Mouse (Mus musculus): ENCODE results near the gene Cmah. TPM values are rescaled to one million over a fixed set of nuclear protein-coding genes. Genes with fewer than 3 reads are reported as not detected.

The Cmah gene
- polyA plus RNA-seq, 1 experiment from 2014 or later = 0.37 TPM

GRCm38 (mm10) chr13:24416409-24416808 is 89.2 kb downstream of the Cmah start:
- Histone ChIP-seq H3K4me1 (replicated peaks; ENCODE audit: control insufficient read depth, insufficient read depth, low read length) (no peaks in the 10 kb centered on the region), H3K36me3 (ENCODE audit: control insufficient read depth, insufficient read depth, low read length) (no peaks in the 10 kb centered on the region), H3K4me3 (ENCODE audit: low read depth, low read length) (no peak overlapping the region), H3K27me3 (ENCODE audit: control insufficient read depth, insufficient read depth, low read length) (no peaks in the 10 kb centered on the region), H3K9me3 (ENCODE audit: control insufficient read depth, low read length) (no peaks in the 10 kb centered on the region), H3K4me2 (ENCODE audit: low read depth, low read length, severe bottlenecking) (no peak overlapping the region), H3K9ac (ENCODE audit: low read length) (no peak overlapping the region), H3K27ac (ENCODE audit: low read depth, low read length) (no peak overlapping the region)
- 53% methylated on average over 4 of the region's 4 CpGs for WGBS
- ATAC-seq (replicated peaks; ENCODE audit: low FRiP score) (no peak), DNase-seq (ENCODE audit: low spot score) (peak; percentile 60)

DNA sequence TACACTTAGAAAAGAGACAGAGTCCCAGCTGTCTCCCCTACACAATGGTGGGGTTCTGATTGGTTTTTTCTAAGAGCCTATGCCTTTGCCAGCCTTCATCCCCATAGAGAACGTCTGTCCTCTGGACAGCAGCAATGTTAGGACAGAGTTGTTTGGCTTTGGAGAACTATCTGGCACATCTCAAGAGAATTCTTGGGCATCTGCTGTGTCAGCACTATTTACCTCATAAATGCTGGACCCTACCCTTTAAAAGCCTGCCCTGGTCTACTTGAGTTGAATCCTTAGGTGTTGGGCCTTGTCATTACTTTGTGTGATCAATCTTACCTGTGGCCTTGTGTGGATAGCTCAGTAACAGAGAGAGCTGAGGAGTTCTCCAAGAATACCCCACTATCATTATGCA is 90.8 kb downstream of the Cmah start:
- DNase-seq (ENCODE audit: low spot score) = no peak
- Histone ChIP-seq H3K27me3 (ENCODE audit: control insufficient read depth, insufficient read depth, low read length) (no peaks in the 10 kb centered on the region), H3K36me3 (ENCODE audit: control insufficient read depth, insufficient read depth, low read length) (no peaks in the 10 kb centered on the region), H3K9ac (ENCODE audit: low read length) (no peak overlapping the region), H3K4me2 (ENCODE audit: low read depth, low read length, severe bottlenecking) (no peak overlapping the region), H3K9me3 (ENCODE audit: control insufficient read depth, low read length) (no peaks in the 10 kb centered on the region), H3K27ac (ENCODE audit: low read depth, low read length) (no peak overlapping the region), H3K4me3 (ENCODE audit: low read depth, low read length) (no peak overlapping the region), H3K4me1 (replicated peaks; ENCODE audit: control insufficient read depth, insufficient read depth, low read length) (no peaks in the 10 kb centered on the region)
- WGBS = 59% methylated on average over 1 of the region's 1 CpGs
- ATAC-seq (replicated peaks; ENCODE audit: low FRiP score) = no peak

- Histone ChIP-seq H3K9me3 (ENCODE audit: control insufficient read depth, low read length) (no peaks in the 10 kb centered on the region), H3K27ac (ENCODE audit: low read depth, low read length) (no peak overlapping the region), H3K27me3 (ENCODE audit: control insufficient read depth, insufficient read depth, low read length) (no peaks in the 10 kb centered on the region), H3K9ac (ENCODE audit: low read length) (no peak overlapping the region), H3K4me2 (ENCODE audit: low read depth, low read length, severe bottlenecking) (no peak overlapping the region), H3K36me3 (ENCODE audit: control insufficient read depth, insufficient read depth, low read length) (no peaks in the 10 kb centered on the region), H3K4me3 (ENCODE audit: low read depth, low read length) (no peak overlapping the region), H3K4me1 (replicated peaks; ENCODE audit: control insufficient read depth, insufficient read depth, low read length) (no peaks in the 10 kb centered on the region)
- no peak for DNase-seq (ENCODE audit: low spot score)
- 83% methylated on average over 4 of the region's 4 CpGs for WGBS
- ATAC-seq (replicated peaks; ENCODE audit: low FRiP score) = no peak
Measured at GRCm38 (mm10) chr13:24418814-24419213, 91.6 kb downstream of the Cmah start.

GRCm38 (mm10) chr13:24419560-24420250 is 92.5 kb downstream of the Cmah start:
- WGBS = 78% methylated on average over 13 of the region's 13 CpGs
- Histone ChIP-seq H3K36me3 (ENCODE audit: control insufficient read depth, insufficient read depth, low read length) (no peaks in the 10 kb centered on the region), H3K4me2 (ENCODE audit: low read depth, low read length, severe bottlenecking) (no peak overlapping the region), H3K4me3 (ENCODE audit: low read depth, low read length) (no peak overlapping the region), H3K9ac (ENCODE audit: low read length) (no peak overlapping the region), H3K9me3 (ENCODE audit: control insufficient read depth, low read length) (no peaks in the 10 kb centered on the region), H3K4me1 (replicated peaks; ENCODE audit: control insufficient read depth, insufficient read depth, low read length) (no peaks in the 10 kb centered on the region), H3K27ac (ENCODE audit: low read depth, low read length) (no peak overlapping the region), H3K27me3 (ENCODE audit: control insufficient read depth, insufficient read depth, low read length) (no peaks in the 10 kb centered on the region)
- no peak for DNase-seq (ENCODE audit: low spot score)
- ATAC-seq (replicated peaks; ENCODE audit: low FRiP score) = no peak

GRCm38 (mm10) chr13:24421987-24422386 is 94.8 kb downstream of the Cmah start:
- no peak for DNase-seq (ENCODE audit: low spot score)
- Histone ChIP-seq H3K36me3 (ENCODE audit: control insufficient read depth, insufficient read depth, low read length) (no peaks in the 10 kb centered on the region), H3K4me1 (replicated peaks; ENCODE audit: control insufficient read depth, insufficient read depth, low read length) (no peaks in the 10 kb centered on the region), H3K4me2 (ENCODE audit: low read depth, low read length, severe bottlenecking) (no peak overlapping the region), H3K9ac (ENCODE audit: low read length) (no peak overlapping the region), H3K27ac (ENCODE audit: low read depth, low read length) (no peak overlapping the region), H3K27me3 (ENCODE audit: control insufficient read depth, insufficient read depth, low read length) (no peaks in the 10 kb centered on the region), H3K9me3 (ENCODE audit: control insufficient read depth, low read length) (no peaks in the 10 kb centered on the region), H3K4me3 (ENCODE audit: low read depth, low read length) (no peak overlapping the region)
- 52% methylated on average over 3 of the region's 3 CpGs for WGBS
- ATAC-seq (replicated peaks; ENCODE audit: low FRiP score) = no peak

DNA sequence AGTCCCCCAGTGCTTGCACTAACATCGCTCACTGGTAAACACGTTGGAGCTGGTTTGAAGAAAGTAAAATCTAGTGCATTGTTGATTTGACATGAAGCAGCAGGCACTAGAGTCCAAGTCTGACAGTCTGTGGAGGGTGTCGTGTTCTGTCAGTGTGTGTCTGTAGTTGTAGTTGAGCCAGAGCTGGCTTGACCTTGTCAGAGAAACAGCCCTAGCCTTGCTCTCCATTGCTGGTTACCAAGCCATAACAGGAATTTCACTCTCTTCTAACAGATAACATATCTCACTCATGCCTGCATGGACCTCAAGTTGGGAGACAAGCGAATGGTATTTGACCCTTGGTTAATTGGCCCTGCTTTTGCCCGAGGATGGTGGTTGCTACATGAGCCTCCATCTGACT is 103.0 kb downstream of the Cmah start:
- Histone ChIP-seq H3K9me3 (ENCODE audit: control insufficient read depth, low read length) (no peaks in the 10 kb centered on the region), H3K4me2 (ENCODE audit: low read depth, low read length, severe bottlenecking) (no peak overlapping the region), H3K36me3 (ENCODE audit: control insufficient read depth, insufficient read depth, low read length) (no peaks in the 10 kb centered on the region), H3K9ac (ENCODE audit: low read length) (no peak overlapping the region), H3K27ac (ENCODE audit: low read depth, low read length) (no peak overlapping the region), H3K4me3 (ENCODE audit: low read depth, low read length) (no peak overlapping the region), H3K27me3 (ENCODE audit: control insufficient read depth, insufficient read depth, low read length) (no peaks in the 10 kb centered on the region), H3K4me1 (replicated peaks; ENCODE audit: control insufficient read depth, insufficient read depth, low read length) (no peaks in the 10 kb centered on the region)
- ATAC-seq (replicated peaks; ENCODE audit: low FRiP score) (no peak), DNase-seq (ENCODE audit: low spot score) (no peak)
- 85% methylated on average over 5 of the region's 5 CpGs for WGBS

- H3K4me2 ChIP-seq (ENCODE audit: low read depth, low read length, severe bottlenecking) = no peak overlapping the region
- no peaks in the 10 kb centered on the region for H3K36me3 ChIP-seq (ENCODE audit: control insufficient read depth, insufficient read depth, low read length)
- H3K9ac ChIP-seq (ENCODE audit: low read length) = no peak overlapping the region
- no peak overlapping the region for H3K27ac ChIP-seq (ENCODE audit: low read depth, low read length)
- no peaks in the 10 kb centered on the region for H3K4me1 ChIP-seq (replicated peaks; ENCODE audit: control insufficient read depth, insufficient read depth, low read length)
- no peak overlapping the region for H3K4me3 ChIP-seq (ENCODE audit: low read depth, low read length)
- H3K9me3 ChIP-seq (ENCODE audit: control insufficient read depth, low read length) = no peaks in the 10 kb centered on the region
- H3K27me3 ChIP-seq (ENCODE audit: control insufficient read depth, insufficient read depth, low read length) = no peaks in the 10 kb centered on the region
- ATAC-seq (replicated peaks; ENCODE audit: low FRiP score) (no peak), DNase-seq (ENCODE audit: low spot score) (no peak)
- WGBS = 94% methylated on average over 3 of the region's 3 CpGs
Measured at GRCm38 (mm10) chr13:24431593-24431992, 104.4 kb downstream of the Cmah start.

GRCm38 (mm10) chr13:24442272-24442671 is 115.1 kb downstream of the Cmah start:
- no peaks in the 10 kb centered on the region for H3K27me3 ChIP-seq (ENCODE audit: control insufficient read depth, insufficient read depth, low read length)
- no peak overlapping the region for H3K4me3 ChIP-seq (ENCODE audit: low read depth, low read length)
- H3K4me1 ChIP-seq (replicated peaks; ENCODE audit: control insufficient read depth, insufficient read depth, low read length) = no peaks in the 10 kb centered on the region
- no peak overlapping the region for H3K4me2 ChIP-seq (ENCODE audit: low read depth, low read length, severe bottlenecking)
- 69% methylated on average over 6 of the region's 6 CpGs for WGBS
- H3K36me3 ChIP-seq (ENCODE audit: control insufficient read depth, insufficient read depth, low read length) = no peaks in the 10 kb centered on the region
- H3K27ac ChIP-seq (ENCODE audit: low read depth, low read length) = no peak overlapping the region
- ATAC-seq (replicated peaks; ENCODE audit: low FRiP score) (no peak), DNase-seq (ENCODE audit: low spot score) (no peak)
- H3K9me3 ChIP-seq (ENCODE audit: control insufficient read depth, low read length) = no peaks in the 10 kb centered on the region
- H3K9ac ChIP-seq (ENCODE audit: low read length) = no peak overlapping the region

- Histone ChIP-seq H3K9ac (ENCODE audit: low read length) (no peak overlapping the region), H3K9me3 (ENCODE audit: control insufficient read depth, low read length) (no peaks in the 10 kb centered on the region), H3K36me3 (ENCODE audit: control insufficient read depth, insufficient read depth, low read length) (no peaks in the 10 kb centered on the region), H3K4me2 (ENCODE audit: low read depth, low read length, severe bottlenecking) (no peak overlapping the region), H3K4me1 (replicated peaks; ENCODE audit: control insufficient read depth, insufficient read depth, low read length) (no peaks in the 10 kb centered on the region), H3K4me3 (ENCODE audit: low read depth, low read length) (no peak overlapping the region), H3K27me3 (ENCODE audit: control insufficient read depth, insufficient read depth, low read length) (no peaks in the 10 kb centered on the region), H3K27ac (ENCODE audit: low read depth, low read length) (no peak overlapping the region)
- no peak for ATAC-seq (replicated peaks; ENCODE audit: low FRiP score)
- WGBS = 85% methylated on average over 4 of the region's 4 CpGs
- no peak for DNase-seq (ENCODE audit: low spot score)
Measured at GRCm38 (mm10) chr13:24443763-24444347, 116.7 kb downstream of the Cmah start.

Measured in forebrain, embryonic 11.5 days (tissue).